Mouse (Mus musculus): ENCODE measurements around the gene Palld. TPM values are rescaled to one million over a fixed set of nuclear protein-coding genes. Genes with fewer than 3 reads are reported as not detected.

Palld gene
- total RNA-seq, 2 experiments from 2014 or later: 0.68 TPM; not detected in 1

DNA sequence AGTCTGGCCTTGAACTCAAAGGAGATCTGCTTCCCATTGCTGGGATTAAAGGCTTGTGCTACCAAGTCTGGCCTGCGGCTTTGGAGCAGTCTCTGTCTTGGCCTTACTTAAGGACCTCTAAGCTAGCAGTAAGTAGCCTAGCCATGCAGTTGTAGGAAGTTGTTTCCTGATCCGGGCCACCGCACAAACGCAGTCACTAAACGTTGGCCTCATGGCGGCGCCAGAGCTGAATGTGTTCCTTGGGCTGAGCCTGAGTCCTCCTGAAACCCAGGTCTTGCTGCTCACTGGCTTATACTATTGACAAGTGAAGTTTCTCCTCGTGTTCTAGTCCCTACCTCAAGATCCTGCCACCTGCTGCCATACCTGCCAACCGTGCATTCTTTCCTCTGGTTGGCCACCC lies 28.5 kb downstream of the Palld start:
- ATAC-seq (replicated peaks; ENCODE audit: low FRiP score, poor library complexity, severe bottlenecking): no peak

DNA sequence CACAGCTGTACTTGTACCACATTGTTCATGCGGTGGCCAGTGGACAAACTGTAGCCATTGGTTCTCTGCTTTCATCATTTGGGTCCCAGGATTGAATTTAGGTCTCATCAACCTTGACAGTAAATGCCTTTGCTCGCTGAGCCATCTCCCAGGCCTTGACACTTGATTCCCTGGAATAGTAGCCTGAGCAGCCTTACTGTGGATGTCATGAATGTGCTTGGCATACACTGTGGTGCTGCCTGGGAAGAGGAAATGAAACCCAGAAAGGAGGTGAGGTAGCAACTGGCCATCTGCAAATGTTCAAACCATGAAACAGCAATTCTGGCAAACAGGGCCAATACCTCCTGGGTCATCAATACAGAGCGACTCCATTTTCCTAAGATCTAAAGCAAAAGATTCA lies 34.0 kb downstream of the Palld start:
- ATAC-seq (replicated peaks; ENCODE audit: low FRiP score, poor library complexity, severe bottlenecking): no peak

DNA sequence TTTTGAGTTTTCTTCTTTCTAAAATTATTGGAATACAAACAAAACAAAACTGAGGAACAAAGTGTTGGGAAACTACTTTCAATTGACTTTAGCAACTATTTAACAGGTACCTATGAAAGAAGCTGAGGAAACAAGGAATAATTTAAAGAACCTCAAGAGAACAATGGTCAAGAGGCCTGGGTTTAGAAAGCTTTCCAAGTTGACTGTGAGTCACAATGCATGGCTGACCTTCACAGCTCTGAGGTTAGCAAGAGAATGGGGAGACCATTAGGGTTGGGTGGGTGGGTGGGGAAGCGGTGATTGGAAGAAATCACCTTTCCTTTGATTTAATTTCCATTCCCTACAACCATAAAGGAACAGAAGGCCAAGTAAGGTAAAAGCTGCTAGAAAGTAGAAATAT lies 35.6 kb downstream of the Palld start:
- no peak for ATAC-seq (replicated peaks; ENCODE audit: low FRiP score, poor library complexity, severe bottlenecking)

DNA sequence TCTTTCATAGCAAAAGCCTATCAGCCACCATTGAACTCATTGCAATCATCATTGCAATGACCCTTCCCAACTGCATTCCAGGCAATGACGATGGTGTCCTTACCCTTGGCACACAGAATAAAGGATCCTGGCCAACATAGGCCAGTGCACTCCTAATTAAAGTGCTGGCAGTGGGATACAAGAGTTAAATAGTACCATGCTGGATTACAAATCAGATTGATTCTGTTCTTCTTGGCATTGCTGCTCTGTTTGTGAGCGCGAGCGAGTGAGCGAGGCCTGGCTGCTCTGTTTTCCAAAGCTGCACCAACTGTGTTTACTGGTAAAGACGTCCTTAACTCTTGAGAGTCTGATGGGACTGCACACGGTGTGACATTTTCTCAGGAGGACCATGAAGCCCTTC lies 37.1 kb downstream of the Palld start:
- ATAC-seq (replicated peaks; ENCODE audit: low FRiP score, poor library complexity, severe bottlenecking): no peak

DNA sequence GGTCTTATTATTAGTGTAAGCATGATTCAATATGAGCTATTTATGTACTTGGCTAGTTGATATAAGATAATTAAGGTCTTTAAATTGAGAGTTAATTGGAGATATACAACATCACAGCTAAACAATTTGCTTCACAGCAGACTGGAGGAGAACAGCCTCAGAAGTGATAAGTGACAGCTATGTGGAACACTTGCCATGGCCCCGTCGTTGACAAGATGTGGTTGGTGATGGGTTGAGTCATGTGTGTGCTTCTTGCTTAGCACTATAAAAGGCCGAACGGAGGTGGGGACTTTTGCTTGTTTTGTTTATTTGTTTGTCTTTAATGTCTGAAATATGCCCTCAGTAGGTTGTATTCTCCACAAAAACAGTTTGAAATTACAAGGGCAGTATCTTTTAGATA lies 51.2 kb downstream of the Palld start:
- ATAC-seq (replicated peaks; ENCODE audit: low FRiP score, poor library complexity, severe bottlenecking): no peak

GRCm38 (mm10) chr8:61848581-61849162 lies 53.8 kb downstream of the Palld start:
- no peak for ATAC-seq (replicated peaks; ENCODE audit: low FRiP score, poor library complexity, severe bottlenecking)

GRCm38 (mm10) chr8:61847494-61847893 lies 55.0 kb downstream of the Palld start:
- no peak for ATAC-seq (replicated peaks; ENCODE audit: low FRiP score, poor library complexity, severe bottlenecking)

DNA sequence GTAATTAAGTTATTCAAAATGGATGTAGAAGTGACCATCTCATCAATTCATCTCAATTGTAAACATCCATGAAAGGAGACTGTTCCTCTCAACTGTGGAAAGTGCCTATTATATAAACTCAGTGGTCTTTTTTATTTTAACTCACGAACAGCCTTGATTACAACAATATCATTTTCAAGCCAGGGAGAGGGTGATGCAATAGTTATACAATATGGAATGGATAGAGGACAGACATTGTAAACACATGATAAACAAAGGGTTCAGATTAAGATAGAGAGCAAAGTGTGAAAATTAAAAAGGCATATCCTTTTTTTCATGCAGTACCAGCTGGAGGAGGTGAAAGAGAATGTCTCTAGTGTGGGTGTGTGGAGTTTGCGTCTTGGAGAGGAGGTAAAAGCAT lies 57.5 kb downstream of the Palld start:
- no peak for ATAC-seq (replicated peaks; ENCODE audit: low FRiP score, poor library complexity, severe bottlenecking)

DNA sequence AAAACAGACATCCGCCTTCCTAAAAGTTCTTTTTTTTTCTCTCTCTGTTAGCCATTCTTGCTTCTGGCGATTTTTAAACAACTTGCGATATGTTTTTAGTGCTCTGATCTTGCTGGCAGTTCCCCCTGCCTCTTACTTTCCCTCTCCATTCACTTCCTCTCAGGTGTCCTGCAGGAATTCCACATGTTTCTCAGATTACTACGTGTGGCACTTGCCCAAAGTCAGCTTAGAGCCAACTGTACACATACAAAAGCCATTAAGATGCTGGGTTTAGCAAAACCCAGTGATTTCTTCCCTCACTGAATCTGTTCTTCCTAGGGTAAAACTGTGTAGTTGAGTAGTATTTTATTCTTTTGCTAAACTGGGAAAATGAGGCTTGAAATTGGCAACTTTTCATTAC lies 57.9 kb downstream of the Palld start:
- no peak for ATAC-seq (replicated peaks; ENCODE audit: low FRiP score, poor library complexity, severe bottlenecking)

DNA sequence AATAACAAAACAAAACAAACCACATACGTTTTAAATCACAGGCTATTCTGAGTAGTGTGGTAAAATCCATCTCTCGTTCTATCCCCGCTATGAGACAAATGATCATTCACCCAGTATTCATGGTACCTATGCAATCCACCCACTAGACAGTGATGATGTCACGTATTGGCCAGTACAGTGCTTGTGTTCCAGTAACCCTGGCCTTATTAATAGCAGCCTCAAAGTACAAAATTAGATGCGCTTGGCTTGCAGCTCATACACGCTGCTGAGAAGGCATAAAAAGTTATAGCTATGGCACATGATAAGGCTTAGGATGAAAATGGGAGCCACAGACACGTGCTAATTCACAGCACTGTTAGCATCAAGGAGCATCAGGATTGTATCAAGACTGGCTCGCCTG lies 58.7 kb downstream of the Palld start:
- ATAC-seq (replicated peaks; ENCODE audit: low FRiP score, poor library complexity, severe bottlenecking): no peak

- no peak for ATAC-seq (replicated peaks; ENCODE audit: low FRiP score, poor library complexity, severe bottlenecking)
These were observed 69.3 kb downstream of the Palld start for GRCm38 (mm10) chr8:61833211-61833610.

- ATAC-seq (replicated peaks; ENCODE audit: low FRiP score, poor library complexity, severe bottlenecking): no peak
These were observed 70.5 kb downstream of the Palld start for GRCm38 (mm10) chr8:61831944-61832343.

GRCm38 (mm10) chr8:61830821-61831220 lies 71.7 kb downstream of the Palld start:
- ATAC-seq (replicated peaks; ENCODE audit: low FRiP score, poor library complexity, severe bottlenecking): no peak

- ATAC-seq (replicated peaks; ENCODE audit: low FRiP score, poor library complexity, severe bottlenecking): no peak
These were observed 77.9 kb downstream of the Palld start for GRCm38 (mm10) chr8:61824563-61824962.

DNA sequence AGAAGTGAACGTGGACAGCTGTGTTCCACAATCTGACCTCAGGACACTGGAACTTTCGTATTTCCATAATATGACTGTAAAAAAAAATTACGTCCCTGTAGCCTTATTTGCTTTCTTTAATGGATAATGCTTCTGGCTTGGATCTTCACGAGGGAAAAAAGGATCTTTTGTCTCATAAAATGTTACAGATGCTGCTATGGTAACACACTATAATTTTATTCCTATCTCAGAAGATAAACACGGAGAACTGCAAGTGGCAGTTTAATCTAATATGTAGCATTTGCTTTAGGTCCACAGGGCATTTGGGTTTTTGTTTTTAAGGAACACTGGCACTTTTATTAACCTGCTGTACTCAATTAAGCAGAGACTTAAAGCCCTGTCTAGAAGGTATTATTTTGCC lies 79.3 kb downstream of the Palld start:
- no peak for ATAC-seq (replicated peaks; ENCODE audit: low FRiP score, poor library complexity, severe bottlenecking)

- ATAC-seq (replicated peaks; ENCODE audit: low FRiP score, poor library complexity, severe bottlenecking): no peak
These were observed 98.7 kb downstream of the Palld start for GRCm38 (mm10) chr8:61803764-61804163.

GRCm38 (mm10) chr8:61802840-61803239 lies 99.7 kb downstream of the Palld start:
- no peak for ATAC-seq (replicated peaks; ENCODE audit: low FRiP score, poor library complexity, severe bottlenecking)

GRCm38 (mm10) chr8:61797391-61797947 lies 105.0 kb downstream of the Palld start:
- ATAC-seq (replicated peaks; ENCODE audit: low FRiP score, poor library complexity, severe bottlenecking): no peak

DNA sequence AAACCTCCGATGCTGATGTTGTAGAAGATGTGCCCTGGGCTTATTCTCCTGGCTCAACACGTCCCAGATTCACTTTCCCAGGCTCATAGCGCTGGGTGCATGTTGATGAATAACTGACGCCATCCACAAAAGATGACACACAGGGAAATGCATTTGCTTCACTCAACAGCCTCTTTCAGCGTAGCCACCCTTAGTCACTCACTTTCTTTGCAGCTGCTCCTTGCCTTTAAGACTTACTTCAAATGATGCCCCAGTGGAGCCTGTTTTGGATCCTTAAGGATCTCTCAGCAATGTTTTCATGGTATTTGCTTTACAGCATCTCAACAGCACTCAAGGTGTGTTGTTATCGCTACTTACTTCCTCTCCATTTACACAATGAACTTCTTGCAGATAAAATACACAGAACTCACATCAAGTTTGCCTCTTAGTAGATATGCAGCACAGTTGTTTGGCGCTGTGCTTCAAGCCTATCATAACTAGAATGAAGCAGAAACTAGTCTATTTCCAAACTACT lies 105.9 kb downstream of the Palld start:
- ATAC-seq (replicated peaks; ENCODE audit: low FRiP score, poor library complexity, severe bottlenecking): no peak

DNA sequence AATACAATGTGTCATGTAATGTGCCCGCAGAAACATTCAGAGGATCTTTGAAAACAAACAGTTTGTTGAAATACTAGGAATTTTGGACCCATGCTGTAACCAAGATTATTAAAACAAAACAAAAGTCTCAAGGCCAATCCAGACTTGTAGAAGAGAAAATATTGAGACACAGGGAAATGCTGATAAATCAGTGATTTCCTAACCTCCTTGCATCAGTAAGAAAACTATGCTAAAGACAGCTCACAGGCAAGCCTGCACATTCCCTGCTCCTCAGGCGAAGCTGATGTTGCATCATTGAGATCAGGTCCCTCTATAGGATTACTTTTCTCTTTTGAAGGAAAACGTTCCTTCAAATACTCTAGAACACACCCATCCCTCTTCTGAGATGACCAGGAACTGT lies 112.5 kb downstream of the Palld start:
- no peak for ATAC-seq (replicated peaks; ENCODE audit: low FRiP score, poor library complexity, severe bottlenecking)

DNA sequence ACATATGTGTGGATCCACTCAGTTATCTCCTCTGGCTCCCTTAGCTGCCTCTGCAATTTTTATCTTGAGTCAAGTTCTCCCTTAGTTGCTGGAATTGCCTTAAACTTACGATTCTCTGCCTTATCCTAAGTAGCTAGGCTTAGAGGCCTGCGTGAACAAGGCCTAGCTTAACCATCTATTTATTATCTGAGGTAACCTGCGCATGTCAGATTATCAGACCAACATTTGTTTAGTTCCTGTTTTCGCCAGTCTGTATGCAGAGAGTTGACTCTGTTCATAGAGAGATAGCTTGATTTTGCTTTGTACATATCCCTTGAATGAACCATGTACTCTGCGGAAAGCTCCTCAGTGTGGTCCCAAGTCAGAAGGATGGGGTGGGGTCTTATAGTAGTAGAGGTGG lies 113.2 kb downstream of the Palld start:
- ATAC-seq (replicated peaks; ENCODE audit: low FRiP score, poor library complexity, severe bottlenecking): no peak

- no peak for ATAC-seq (replicated peaks; ENCODE audit: low FRiP score, poor library complexity, severe bottlenecking)
These were observed 119.5 kb downstream of the Palld start for GRCm38 (mm10) chr8:61782931-61783491.
